Mouse (Mus musculus) induced T-regulatory cell, adult 2 months (primary cell): ENCODE data around the gene Gm49383.
A peak's percentile ranks its signal among the peaks of the same experiment; 100 is the strongest.
"Not testable (repeated sequence)": the region's sequence is repeated elsewhere in the genome, so short reads cannot be mapped to it uniquely, and the experiment has no call there.

Experiments used
- DNase-seq: peaks from one replicate; pipeline ENCODE4 v3.0.0-alpha.2; 2012; ENCODE audit warnings: low read depth

Gene Gm49383

GRCm38 (mm10) chr12:69198985-69199384, 2.1 kb upstream of the Gm49383 start:
- DNase-seq: no peak

GRCm38 (mm10) chr12:69198164-69198535, 1.2 kb upstream of the Gm49383 start, which contains the start of gene Dnaaf2:
Gene Dnaaf2, minus strand, starts transcription at chr12:69198429.
- peak; percentile 77 for DNase-seq

GRCm38 (mm10) chr12:69197378-69198163, 667 bp upstream of the Gm49383 start:
- DNase-seq: peak; percentile 77

GRCm38 (mm10) chr12:69192637-69193036, 4.3 kb downstream of the Gm49383 start:
- DNase-seq: no peak

GRCm38 (mm10) chr12:69191396-69191795, 5.5 kb downstream of the Gm49383 start:
- DNase-seq: no peak

DNA sequence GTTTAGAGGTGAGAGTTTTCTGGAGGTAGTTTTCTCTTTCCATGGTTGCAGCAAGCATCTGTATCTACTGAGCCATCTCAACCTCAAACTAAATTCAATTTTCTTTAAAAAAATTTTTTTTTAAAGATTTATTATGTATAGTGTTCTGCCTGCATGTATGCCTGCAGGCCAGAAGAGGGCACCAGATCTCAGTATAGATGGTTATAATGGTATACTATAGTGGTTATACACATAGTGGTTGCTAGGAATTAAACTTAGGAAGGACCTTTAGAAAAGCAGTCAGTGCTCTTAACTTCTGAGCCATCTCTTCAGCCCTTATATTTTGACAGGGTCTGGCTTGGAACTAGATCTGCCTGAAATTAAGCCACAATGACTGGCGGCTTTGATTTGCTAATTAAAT, 6.4 kb downstream of the Gm49383 start:
- DNase-seq: peak; percentile 63

DNA sequence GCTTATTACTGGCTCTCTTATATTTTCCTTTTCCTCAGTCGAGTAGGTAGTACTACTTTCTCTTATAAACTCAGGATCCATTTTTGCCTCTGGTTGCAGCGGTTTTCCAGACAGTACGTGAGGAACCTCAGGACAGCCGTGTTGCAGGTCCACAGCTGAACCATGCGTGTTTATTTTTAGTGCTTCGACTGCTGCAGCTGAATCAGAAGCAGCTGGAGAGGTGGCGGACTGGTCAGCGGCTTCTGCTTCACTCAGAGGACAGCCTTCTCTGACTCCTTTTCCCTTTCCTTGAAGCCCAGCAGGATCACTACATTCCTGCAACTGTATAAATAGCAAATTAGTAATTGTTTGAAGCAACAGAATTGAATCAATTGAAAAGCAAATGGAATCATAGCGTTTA, 6.8 kb downstream of the Gm49383 start:
- no peak for DNase-seq

GRCm38 (mm10) chr12:69186811-69187471, 10.0 kb downstream of the Gm49383 start:
- DNase-seq: peak; percentile 30

GRCm38 (mm10) chr12:69185371-69185770, 11.5 kb downstream of the Gm49383 start:
- DNase-seq: no peak

GRCm38 (mm10) chr12:69184342-69185295, 12.3 kb downstream of the Gm49383 start:
- DNase-seq: peak; percentile 76

- peak; percentile 99 for DNase-seq
Measured at GRCm38 (mm10) chr12:69183583-69184308, 13.2 kb downstream of the Gm49383 start, which contains the start of the genes Rpl36al and Mgat2. Gene Rpl36al, minus strand, starts transcription at chr12:69184083. Gene Mgat2, plus strand, starts transcription at chr12:69184157.

GRCm38 (mm10) chr12:69181800-69182199, 15.1 kb downstream of the Gm49383 start:
- DNase-seq: no peak

DNA sequence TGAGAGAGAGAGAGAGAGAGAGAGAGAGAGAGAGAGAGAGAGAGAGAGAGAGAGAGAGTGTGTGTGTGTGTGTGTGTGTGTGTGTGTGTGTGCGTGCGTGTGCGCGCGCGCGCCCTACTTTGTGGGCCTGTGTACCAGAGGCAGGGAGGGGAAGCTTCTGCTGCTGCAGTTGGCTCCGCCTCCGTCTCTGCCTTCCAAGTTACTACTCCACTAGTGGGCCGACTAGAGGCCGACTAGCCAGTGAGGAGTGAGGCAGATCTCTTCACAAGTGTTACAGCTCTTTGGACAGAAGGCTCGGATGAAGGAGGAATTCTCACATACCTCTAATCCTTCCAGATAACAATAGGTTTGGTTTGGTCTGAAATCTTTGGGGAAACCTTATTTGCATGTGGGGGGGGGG, 17.5 kb downstream of the Gm49383 start:
- DNase-seq: no peak

DNA sequence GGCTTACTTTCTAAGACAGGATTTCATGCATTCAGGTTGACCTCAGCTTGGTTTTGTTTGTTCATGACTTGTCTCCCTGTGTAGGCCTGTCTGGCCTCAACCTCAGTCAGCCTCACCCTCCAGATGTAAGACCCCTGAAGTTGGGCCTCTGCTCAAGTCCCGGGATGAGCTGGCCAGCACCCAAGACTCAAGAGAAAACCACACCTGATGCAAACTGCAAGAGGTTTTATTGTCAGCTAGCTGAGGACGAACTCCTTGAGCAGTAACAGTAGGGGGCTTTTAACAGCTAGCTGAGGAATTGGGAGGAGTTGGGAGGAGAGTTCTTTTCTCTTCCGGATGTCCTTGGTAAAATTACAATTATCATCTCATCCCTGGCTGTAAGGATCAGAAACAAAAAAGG, 19.4 kb downstream of the Gm49383 start:
- no peak for DNase-seq

DNA sequence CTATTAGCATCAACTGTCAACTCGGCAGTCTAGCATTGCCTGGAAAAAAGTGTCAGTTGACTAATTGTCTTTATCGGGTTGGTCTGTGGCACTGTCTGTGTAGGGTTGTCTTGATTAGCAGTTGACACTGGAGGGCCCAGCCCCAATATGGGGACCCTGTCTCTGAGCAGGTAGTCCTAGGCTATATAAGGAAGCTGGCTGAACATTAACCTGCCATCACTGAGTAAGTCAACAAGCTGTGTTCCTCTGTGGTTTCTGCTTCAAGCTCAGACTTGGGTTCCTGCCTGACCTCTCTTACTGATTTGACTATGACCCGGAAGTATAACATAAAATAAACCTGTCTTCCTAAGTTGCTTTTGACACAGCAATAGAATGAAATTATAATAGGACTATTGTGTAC, 20.9 kb downstream of the Gm49383 start:
- no peak for DNase-seq

DNA sequence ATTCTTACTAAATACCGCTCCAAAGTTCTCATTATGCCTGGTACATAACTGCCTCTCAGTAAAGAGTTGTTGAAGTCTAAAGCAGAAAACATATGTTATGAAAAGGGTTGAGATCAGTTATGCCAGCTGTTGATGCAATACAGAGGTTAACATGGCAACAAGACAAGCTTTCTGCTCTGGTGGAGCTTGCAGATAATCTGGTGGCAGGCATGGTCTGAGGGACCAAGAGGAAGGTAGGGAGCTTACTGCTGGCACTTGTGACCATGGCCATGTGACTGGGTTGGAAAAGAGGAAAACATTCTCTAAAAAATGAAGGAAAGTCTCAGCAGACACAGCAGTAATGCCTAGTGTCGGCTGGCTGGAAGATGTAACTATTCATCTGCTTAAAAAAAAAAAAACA, 25.6 kb downstream of the Gm49383 start:
- no peak for DNase-seq

DNA sequence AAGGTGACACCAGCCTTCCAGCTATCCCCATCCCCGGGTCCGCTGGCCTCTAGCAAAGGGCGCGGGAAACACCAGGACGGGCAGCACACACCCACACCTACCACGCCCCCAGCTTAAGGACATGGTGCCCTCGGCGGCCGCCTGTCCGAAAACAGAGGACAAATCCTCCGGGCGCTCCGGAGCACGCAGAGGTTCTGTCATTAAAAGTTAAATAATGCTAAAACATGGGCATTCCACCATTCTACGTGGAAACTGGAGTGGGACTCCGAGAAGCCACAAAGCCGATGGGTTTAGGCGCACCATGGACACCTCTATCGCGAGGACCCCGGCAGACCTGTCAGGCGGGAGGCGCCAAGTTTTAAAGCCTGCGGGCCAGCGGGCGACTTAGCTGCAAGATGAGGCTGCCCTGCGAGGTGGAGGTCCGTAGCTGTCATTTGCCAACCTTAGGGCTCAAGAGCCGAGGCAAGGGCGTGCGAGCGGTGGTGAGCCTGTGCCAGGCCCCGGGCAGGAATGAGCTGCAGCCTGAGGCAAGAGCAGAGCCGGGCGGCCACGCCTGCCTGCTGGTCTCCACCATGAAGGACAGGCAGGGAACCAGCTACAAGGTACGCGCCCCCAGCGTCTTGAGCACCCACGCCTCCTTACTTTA, 28.3 kb downstream of the Gm49383 start, which contains the start of gene Lrr1:
TSS of gene Lrr1 (plus strand) at position 354 of the 646 bp plus-strand sequence.
- peak; percentile 93 for DNase-seq

DNA sequence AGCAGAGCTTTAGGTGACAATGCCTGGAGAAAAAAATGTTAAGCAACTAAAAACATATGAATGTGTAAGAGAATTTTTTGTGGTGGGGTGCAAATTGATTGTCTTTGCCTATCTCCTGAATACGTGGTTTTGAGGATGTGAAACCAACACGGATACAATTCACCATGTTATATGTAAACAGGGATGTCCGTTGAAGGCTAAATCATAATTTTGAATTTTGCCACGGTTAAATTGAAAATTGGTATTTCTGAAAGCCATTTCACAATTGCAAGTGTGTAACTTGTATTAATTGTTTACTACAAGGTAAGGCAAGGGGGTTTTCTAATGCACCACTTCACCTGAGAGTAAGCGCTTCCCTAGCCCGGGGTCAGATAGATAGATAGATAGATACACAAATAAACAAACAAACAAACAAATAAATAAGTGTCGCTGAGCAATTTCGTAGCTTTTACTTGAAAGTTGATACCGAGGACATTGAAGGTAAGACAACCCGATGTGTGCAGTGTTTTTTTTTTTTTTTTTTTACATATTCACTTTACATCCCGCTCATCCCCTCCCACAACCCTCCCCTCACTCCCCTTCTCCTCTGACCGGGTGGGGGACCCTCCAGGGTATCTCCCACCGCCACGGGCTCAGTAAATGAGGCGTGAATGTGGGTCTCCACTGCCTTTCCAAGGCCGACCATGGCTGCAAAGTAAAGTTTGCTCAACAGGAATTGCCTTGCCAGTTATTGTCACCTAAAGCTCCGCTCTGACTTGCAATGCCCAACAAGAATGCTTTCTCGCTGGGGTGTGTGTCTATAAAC, 29.0 kb downstream of the Gm49383 start:
- no peak for DNase-seq

GRCm38 (mm10) chr12:69166861-69167581, 29.9 kb downstream of the Gm49383 start:
- DNase-seq: not testable (repeated sequence)
